Comparison of ENCODE assay signal across 13 mouse cellular contexts in the genomic region with DNA sequence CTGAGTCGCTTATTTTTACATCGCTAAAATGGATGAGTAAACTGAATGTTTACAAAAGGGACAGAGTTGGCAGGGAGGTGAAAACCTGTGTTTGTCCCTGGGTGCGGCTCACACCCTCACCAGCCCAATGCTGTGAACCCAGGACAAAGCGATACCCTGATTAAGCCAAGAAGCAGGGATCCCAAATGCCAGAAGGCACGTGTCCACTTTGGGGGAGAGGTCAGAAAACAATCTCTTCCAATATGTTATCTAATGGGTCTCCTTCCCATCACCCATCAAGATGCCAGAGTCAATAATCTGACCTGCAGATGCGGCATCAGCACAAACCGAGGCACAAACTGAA. TPM values are rescaled to one million over a fixed set of nuclear protein-coding genes. Genes with fewer than 3 reads are reported as not detected.
DNase-seq lines count a peak whose midpoint lies in the region; ATAC-seq and TF ChIP-seq lines count a peak whose summit lies in the region.
"Had no signal": no experiment of that assay in that cellular context is flagged by ENCODE, and none has a peak within 500 bp of the region (broad histone marks: within the 10 kb centered on the region; RNA-seq: fewer than 3 reads in every experiment).

No protein-coding gene starts in this region.

- H3K36me3 ChIP-seq in intestine, embryonic 14.5 days (ENCODE audit: control insufficient read depth, insufficient read depth, low read length) = peaks cover 9% of the 10 kb centered on the region; the same call in 1 of the 2 replicates
- H3K36me3 ChIP-seq in intestine, postnatal 0 days (ENCODE audit: control insufficient read depth, insufficient read depth) = no peaks in the 10 kb centered on the region
- H3K36me3 ChIP-seq in midbrain, embryonic 11.5 days (ENCODE audit: control insufficient read depth, insufficient read depth, low read length) = no peaks in the 10 kb centered on the region
- no peaks in the 10 kb centered on the region for H3K36me3 ChIP-seq in midbrain, embryonic 13.5 days
- no peaks in the 10 kb centered on the region for H3K36me3 ChIP-seq in intestine, embryonic 15.5 days
- H3K36me3 ChIP-seq: forebrain, embryonic 15.5 days; hindbrain, embryonic 15.5 days had no signal

- no peaks in the 10 kb centered on the region for H3K9me3 ChIP-seq in intestine, embryonic 14.5 days (ENCODE audit: control insufficient read depth, low read length)
- no peaks in the 10 kb centered on the region for H3K9me3 ChIP-seq in intestine, postnatal 0 days (ENCODE audit: control insufficient read depth)
- no peaks in the 10 kb centered on the region for H3K9me3 ChIP-seq in midbrain, embryonic 11.5 days (ENCODE audit: control insufficient read depth, low read length)
- no peaks in the 10 kb centered on the region for H3K9me3 ChIP-seq in midbrain, embryonic 13.5 days
- no peaks in the 10 kb centered on the region for H3K9me3 ChIP-seq in intestine, embryonic 15.5 days
- H3K9me3 ChIP-seq: forebrain, embryonic 15.5 days; hindbrain, embryonic 15.5 days had no signal

- no peaks in the 10 kb centered on the region for H3K27me3 ChIP-seq in intestine, embryonic 14.5 days (replicated peaks; ENCODE audit: control insufficient read depth, insufficient read depth, low read length)
- no peaks in the 10 kb centered on the region for H3K27me3 ChIP-seq in intestine, postnatal 0 days (replicated peaks; ENCODE audit: control insufficient read depth, insufficient read depth, low read length)
- no peaks in the 10 kb centered on the region for H3K27me3 ChIP-seq in midbrain, embryonic 11.5 days (ENCODE audit: control insufficient read depth, insufficient read depth, low read length)
- no peaks in the 10 kb centered on the region for H3K27me3 ChIP-seq in midbrain, embryonic 13.5 days
- no peaks in the 10 kb centered on the region for H3K27me3 ChIP-seq in intestine, embryonic 15.5 days (replicated peaks)
- H3K27me3 ChIP-seq: forebrain, embryonic 15.5 days; hindbrain, embryonic 15.5 days; megakaryocyte, embryonic 14.5 days had no signal

- WGBS in intestine, embryonic 14.5 days = 68% methylated on average over 7 of the region's 7 CpGs
- WGBS in intestine, postnatal 0 days = 63% methylated on average over 7 of the region's 7 CpGs
- 88% methylated on average over 7 of the region's 7 CpGs for WGBS in midbrain, embryonic 11.5 days
- 92% methylated on average over 7 of the region's 7 CpGs for WGBS in midbrain, embryonic 13.5 days
- WGBS in intestine, embryonic 15.5 days = 75% methylated on average over 7 of the region's 7 CpGs

- H3K27ac ChIP-seq in intestine, embryonic 14.5 days (ENCODE audit: low read depth) = peak overlapping the region; percentile 40
- H3K27ac ChIP-seq in intestine, postnatal 0 days (ENCODE audit: low read depth, low read length) = no peak overlapping the region
- H3K27ac ChIP-seq in midbrain, embryonic 11.5 days (ENCODE audit: low read depth, low read length) = no peak overlapping the region
- H3K27ac ChIP-seq in midbrain, embryonic 13.5 days = no peak overlapping the region
- H3K27ac ChIP-seq in intestine, embryonic 15.5 days = 0 out of 2 replicates have a peak overlapping the region, but pooled peaks have one; percentile 59
- H3K27ac ChIP-seq: forebrain, embryonic 15.5 days; hindbrain, embryonic 15.5 days had no signal

- no peak overlapping the region for H3K4me2 ChIP-seq in intestine, embryonic 14.5 days (ENCODE audit: low read length)
- H3K4me2 ChIP-seq in intestine, postnatal 0 days (replicated peaks; ENCODE audit: low read depth) = no peak overlapping the region
- H3K4me2 ChIP-seq in midbrain, embryonic 11.5 days = no peak overlapping the region
- H3K4me2 ChIP-seq in midbrain, embryonic 13.5 days (replicated peaks) = no peak overlapping the region
- no peak overlapping the region for H3K4me2 ChIP-seq in intestine, embryonic 15.5 days (replicated peaks)
- H3K4me2 ChIP-seq: forebrain, embryonic 15.5 days; hindbrain, embryonic 15.5 days had no signal

- peaks cover 25% of the 10 kb centered on the region for H3K4me1 ChIP-seq in intestine, embryonic 14.5 days (replicated peaks; ENCODE audit: control insufficient read depth, insufficient read depth, low read length)
- H3K4me1 ChIP-seq in intestine, postnatal 0 days (replicated peaks; ENCODE audit: control insufficient read depth, insufficient read depth, low read length) = 0 out of 2 replicates have a peak, but pooled peaks cover 5% of the 10 kb centered on the region
- no peaks in the 10 kb centered on the region for H3K4me1 ChIP-seq in midbrain, embryonic 11.5 days (ENCODE audit: control insufficient read depth, insufficient read depth, low read length)
- no peaks in the 10 kb centered on the region for H3K4me1 ChIP-seq in midbrain, embryonic 13.5 days (replicated peaks)
- peaks cover 15% of the 10 kb centered on the region for H3K4me1 ChIP-seq in intestine, embryonic 15.5 days (replicated peaks)
- H3K4me1 ChIP-seq: forebrain, embryonic 15.5 days; megakaryocyte, embryonic 14.5 days had no signal

- ATAC-seq in intestine, embryonic 14.5 days (replicated peaks; ENCODE audit: low FRiP score, low TSS enrichment, low read depth) = no peak
- ATAC-seq in intestine, postnatal 0 days = no peak
- no peak for ATAC-seq in midbrain, embryonic 11.5 days (ENCODE audit: low FRiP score)
- ATAC-seq in midbrain, embryonic 13.5 days = no peak
- ATAC-seq in intestine, embryonic 15.5 days = no peak
- ATAC-seq: forebrain, embryonic 15.5 days had no signal

- TF ChIP-seq CTCF in intestine, postnatal 0 days (IDR thresholded peaks at IDR 0.05; ENCODE audit: low read depth) = no peak

- no peak overlapping the region for H3K9ac ChIP-seq in intestine, embryonic 14.5 days (ENCODE audit: low read length)
- H3K9ac ChIP-seq in intestine, postnatal 0 days (ENCODE audit: low read depth, low read length) = no peak overlapping the region
- H3K9ac ChIP-seq in midbrain, embryonic 11.5 days (ENCODE audit: low read length) = no peak overlapping the region
- H3K9ac ChIP-seq in midbrain, embryonic 13.5 days (replicated peaks) = no peak overlapping the region
- H3K9ac ChIP-seq in intestine, embryonic 15.5 days = no peak overlapping the region
- H3K9ac ChIP-seq: forebrain, embryonic 15.5 days; hindbrain, embryonic 15.5 days had no signal

- DNase-seq in intestine, embryonic 14.5 days (ENCODE audit: low spot score) = no peak
- peak; percentile 17 for DNase-seq in midbrain, embryonic 11.5 days (ENCODE audit: low spot score, missing footprints)
- no peak for DNase-seq in right cerebral cortex, postnatal 25 days
- no peak for DNase-seq in frontal cortex, postnatal 14 days (ENCODE audit: low spot score in 2 of 2)
- DNase-seq: cerebellum, adult 9-10 months; left cerebral cortex, postnatal 4 days; thymus, postnatal 4 days had no signal

- no peak overlapping the region for H3K4me3 ChIP-seq in intestine, embryonic 14.5 days (ENCODE audit: low read depth, low read length)
- no peak overlapping the region for H3K4me3 ChIP-seq in intestine, postnatal 0 days (ENCODE audit: low read depth, low read length)
- H3K4me3 ChIP-seq in midbrain, embryonic 11.5 days (ENCODE audit: low read depth, low read length) = no peak overlapping the region
- H3K4me3 ChIP-seq in midbrain, embryonic 13.5 days (replicated peaks) = no peak overlapping the region
- H3K4me3 ChIP-seq in intestine, embryonic 15.5 days (replicated peaks) = no peak overlapping the region
- H3K4me3 ChIP-seq: forebrain, embryonic 15.5 days; hindbrain, embryonic 15.5 days; megakaryocyte, embryonic 14.5 days had no signal

RNA-seq across cellular contexts. Expression of a gene that starts 51.3 kb away (rescaled TPM):
- 68.3 and 74.8 TPM in 2 replicates for polyA plus RNA-seq in intestine, embryonic 14.5 days (2014; fragmentation: Nextera tagmentation; extraction: Ambion mirVana)
- polyA plus RNA-seq in intestine, postnatal 0 days (2015; fragmentation: Nextera tagmentation; extraction: Ambion mirVana) = 8.8 and 11.4 TPM in 2 replicates
- 20.9 and 25.3 TPM in 2 replicates for polyA plus RNA-seq in midbrain, embryonic 11.5 days (2014; fragmentation: Nextera tagmentation; extraction: Ambion mirVana)
- 3.9 and 4.0 TPM in 2 replicates for polyA plus RNA-seq in midbrain, embryonic 13.5 days (2015; fragmentation: Nextera tagmentation; extraction: Ambion mirVana)
- 42.9 and 50.5 TPM in 2 replicates for polyA plus RNA-seq in intestine, embryonic 15.5 days (2015; fragmentation: Nextera tagmentation; extraction: Ambion mirVana)

Comparison
In these comparisons a context has a peak if more than half of its experiments do, and no peak if none do; other contexts are left out.
1. H3K27ac ChIP-seq: peak in intestine, embryonic 14.5 days (single experiment) and intestine, embryonic 15.5 days (single experiment); none in intestine, postnatal 0 days (single experiment), midbrain, embryonic 11.5 days (single experiment) and midbrain, embryonic 13.5 days (single experiment).